Mouse (Mus musculus) CH12F3 (cell line): ENCODE measurements at regions not wholly inside any gene's neighbourhood (a gene's known extent, or its start where the extent isn't known, plus 50 kb on each side); places are given as distances from the start of the nearest gene placed in this dataset.
"Not testable (repeated sequence)": the region's sequence is repeated elsewhere in the genome, so short reads cannot be mapped to it uniquely, and the experiment has no call there.

Source experiments
- in situ Hi-C: fragments of 300-500 bp; cut with MboI; formaldehyde crosslinking; loops from 2 replicates; pipeline ENCODE4 v1.14.3; 2020; ENCODE audit warnings: low sequenced_read_pairs

DNA sequence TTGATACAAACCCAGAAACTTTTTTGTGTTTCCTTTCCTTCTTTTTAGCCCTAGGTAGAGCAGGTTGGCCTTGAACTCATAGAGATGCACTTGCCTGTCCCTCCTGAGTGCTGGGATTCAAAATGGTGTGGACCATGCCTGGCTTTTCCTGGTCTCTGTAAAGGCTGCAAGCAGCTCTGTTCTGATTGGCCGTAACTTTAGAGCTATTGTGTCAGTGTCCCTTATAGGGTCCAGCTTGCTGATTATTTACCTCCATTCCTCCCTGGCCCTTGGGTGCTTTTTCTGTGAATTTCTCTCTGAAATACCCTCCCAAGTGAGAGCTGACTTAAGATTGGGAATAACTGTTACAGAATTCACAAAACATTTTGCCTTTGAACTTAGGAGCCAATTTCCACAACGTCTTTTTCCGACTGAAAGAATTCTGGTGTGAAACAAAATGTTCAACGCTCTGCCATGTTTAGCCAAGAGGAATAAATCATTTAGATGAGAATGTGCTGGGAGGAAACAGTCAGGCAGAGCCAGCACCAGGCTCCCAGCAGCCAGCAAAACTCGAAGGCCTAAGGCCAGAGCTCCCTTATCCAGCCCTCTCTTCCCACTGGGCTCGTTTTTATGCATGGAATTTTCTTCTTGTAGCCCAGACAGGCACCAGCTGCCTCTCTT lies 180.0 kb upstream of the Pkdcc start:
- in situ Hi-C loops: loop anchor here (25.0 kb wide), 1 partner anchor 702 kb away; no protein-coding TSS in a partner anchor

DNA sequence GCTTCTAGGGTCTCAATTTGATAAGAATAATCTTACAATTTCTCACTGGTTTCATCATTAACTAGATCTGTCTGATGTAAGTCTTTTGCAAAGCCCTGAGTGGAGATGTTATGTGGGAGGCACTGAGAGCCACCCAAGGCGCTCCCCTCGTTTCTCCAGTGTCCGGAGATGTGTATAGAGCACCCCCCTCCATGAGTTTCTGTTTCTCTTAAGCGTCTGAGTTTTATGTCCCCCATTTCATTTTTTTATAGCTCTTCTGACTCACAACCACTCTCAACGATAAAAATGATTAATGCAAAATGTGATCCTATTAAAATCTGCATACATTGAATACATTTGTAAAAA lies 179.5 kb upstream of the Pkdcc start:
- in situ Hi-C loops: loop anchor here (25.0 kb wide), 1 partner anchor 702 kb away; no protein-coding TSS in a partner anchor

DNA sequence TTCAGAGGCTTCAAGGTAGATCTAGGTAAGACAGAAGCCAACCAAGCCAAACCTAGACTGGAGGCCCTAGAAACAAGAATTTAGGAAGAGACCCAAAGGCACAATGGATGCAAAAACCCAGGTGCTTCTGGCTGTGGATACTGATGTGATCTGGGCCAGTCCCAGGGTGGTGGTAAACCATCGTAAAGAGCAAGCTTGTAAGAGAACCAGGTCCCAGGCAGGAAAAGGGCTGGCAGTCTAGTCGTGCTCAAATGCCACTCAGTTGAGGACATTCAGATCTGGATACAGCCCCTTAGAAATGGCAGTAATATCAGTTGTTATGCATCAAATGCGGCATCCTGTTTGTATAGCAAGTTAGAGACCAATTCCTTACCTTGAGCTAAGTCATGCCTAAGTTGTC lies 175.5 kb upstream of the Pkdcc start:
- in situ Hi-C loops: loop anchor here (25.0 kb wide), 1 partner anchor 698 kb away; no protein-coding TSS in a partner anchor

DNA sequence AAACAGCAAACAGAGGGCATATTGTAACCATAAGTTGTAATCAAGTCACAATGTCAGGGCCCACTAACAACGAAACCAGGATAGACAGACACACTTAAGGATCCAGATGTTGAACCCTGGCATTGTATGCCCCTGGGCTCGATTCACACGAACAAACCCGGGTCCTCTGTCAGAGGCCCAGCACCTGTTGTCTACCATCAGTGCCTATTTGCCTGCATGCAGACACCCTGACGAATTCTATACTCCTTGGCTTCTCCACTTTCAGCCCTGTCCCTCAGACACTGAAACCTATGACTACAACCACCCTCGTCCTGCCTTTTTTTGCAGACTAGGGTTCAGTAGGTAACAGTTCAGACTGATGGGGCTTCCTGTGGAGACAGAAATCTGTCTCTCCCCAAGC lies 170.6 kb upstream of the Pkdcc start:
- in situ Hi-C loops: loop anchor here (5.0 to 25.0 kb wide), 2 partner anchors 208 to 693 kb away; no protein-coding TSS in a partner anchor

DNA sequence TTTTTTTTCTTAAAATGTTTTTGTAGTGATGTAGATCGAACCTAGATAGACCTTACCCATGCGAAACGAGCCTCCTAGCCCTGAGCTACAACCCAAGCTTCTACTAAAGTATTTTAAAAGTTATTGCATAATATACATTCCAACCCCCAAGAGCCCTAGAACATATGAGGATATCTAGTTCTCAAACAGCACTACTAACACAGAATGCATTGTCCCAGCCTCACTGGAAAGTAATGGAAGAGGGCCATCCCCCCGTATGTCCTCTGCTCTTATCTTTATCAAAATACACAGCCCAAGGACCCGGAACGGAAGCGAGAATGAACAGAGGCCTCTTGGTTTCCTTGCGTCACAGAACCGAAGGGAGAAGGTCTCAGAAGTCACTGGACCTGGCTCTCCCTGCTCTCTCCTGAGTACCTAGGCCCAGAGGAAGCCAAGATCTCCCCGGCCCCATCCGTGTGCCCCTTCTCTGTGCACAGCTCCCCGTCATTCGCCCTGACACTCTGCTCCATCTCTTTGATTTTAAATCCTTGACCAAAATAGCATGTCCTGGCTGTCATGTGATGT lies 165.0 kb upstream of the Pkdcc start:
- in situ Hi-C loops: loop anchor here (25.0 kb wide), 1 partner anchor 687 kb away; no protein-coding TSS in a partner anchor

DNA sequence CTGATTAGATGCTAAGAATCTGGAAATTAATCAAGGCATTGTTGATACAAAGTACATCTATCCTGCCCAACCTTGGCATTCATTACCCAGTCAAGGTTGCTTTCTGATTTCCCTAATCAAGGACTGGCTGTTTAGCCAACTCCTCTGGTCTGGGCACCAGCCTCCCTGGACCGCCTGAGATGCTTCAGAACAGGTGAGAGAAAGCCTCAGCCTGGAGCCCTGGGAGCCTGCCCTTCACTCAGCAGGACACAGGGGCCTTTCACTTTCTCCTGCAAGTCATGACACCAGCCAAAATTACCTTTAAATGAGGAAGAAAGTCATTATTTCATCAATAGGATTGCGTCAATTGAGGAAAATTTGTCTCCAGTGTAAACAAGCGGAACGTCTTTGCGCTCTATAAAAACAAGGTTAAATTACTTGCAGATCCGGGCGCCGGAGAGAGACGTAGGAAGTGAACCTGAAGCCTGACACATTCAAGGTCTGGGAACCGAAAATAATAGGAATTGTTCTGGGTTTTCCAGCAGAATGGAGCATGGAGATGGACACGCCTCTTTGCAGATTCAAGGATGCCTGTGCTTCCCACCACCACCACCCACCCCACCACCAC lies 164.4 kb upstream of the Pkdcc start:
- in situ Hi-C loops: no loop called here

DNA sequence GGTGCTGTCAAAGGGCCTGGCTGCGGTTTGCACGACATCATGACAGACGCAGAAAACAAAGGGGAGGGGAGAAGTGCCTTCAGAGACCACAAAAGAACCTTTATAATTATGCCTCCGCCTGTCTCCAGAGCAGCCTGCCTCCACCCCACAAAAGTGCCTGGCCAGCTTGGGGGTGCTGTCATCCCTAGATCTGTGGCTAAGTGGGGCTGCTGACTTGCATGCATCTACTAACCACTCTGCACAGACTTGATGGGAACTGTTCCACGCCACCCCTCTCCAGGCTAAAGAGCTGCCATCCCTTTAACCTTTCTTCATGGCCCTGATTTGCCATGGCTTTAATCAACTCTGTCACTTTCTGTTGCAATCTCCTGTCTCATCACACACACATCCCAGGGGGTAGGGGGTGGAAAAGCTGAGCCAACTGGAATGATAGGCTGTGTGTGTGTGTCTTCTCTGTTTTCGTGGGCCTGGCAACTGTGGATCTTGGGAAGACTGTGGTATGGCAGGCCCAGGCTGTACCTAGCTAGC lies 162.4 kb upstream of the Pkdcc start:
- in situ Hi-C loops: no loop called here

DNA sequence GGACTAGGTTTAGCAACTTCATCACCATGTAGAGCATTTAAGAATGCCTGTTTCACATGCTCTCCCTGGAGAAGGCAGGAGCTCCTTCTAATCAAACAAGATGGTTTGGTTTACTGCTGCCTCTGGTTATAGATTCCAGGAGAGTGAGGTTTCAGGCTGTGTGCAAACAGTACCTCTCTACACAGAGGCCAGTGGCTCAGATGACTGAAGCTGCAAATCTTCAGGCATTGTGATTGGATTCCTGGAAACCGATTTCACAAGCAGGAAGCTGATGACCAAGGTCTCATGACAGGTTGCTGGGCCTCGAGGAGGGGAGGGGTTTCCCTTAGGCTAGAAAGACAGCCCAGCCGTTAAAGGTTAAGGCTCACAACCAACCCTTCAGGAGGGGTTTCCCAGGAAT lies 157.3 kb upstream of the Pkdcc start:
- in situ Hi-C loops: no loop called here

DNA sequence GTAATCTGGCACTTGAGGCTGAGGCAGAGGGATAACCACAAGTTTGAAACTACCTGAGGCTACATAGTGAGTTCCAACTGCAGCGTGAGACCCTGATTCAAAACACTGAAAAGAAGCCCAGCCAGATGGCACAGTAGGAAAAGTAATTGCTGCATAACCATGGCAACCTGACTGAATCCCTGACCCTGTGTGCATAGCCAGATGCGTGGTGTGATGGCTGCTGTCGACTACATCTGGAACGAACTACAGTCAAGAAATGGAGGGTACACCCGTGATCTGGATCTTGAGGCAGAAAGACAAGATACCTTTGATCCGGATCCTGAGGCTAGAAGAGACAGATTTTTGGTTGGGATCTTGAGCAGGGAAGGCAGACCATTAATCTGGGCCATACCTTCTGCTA lies 153.2 kb upstream of the Pkdcc start:
- in situ Hi-C loops: no loop called here

DNA sequence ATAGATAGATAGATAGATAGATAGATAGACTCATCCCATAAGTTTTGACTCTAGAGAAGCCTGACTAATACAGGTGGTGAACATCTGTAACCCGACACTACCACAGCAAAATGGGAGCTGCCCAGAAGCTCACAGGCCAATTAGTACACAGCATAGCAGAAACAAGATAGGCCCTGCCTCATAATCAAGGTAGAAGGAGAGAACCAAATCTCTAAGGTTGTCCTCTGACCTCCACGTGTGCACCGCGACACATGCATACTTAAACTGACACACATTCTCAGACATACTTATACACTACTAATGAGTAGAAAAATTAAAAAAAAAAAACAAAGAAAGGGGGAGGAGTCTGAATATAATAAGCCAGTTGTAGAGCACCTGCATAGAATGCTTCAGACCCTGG lies 151.2 kb upstream of the Pkdcc start:
- in situ Hi-C loops: no loop called here

DNA sequence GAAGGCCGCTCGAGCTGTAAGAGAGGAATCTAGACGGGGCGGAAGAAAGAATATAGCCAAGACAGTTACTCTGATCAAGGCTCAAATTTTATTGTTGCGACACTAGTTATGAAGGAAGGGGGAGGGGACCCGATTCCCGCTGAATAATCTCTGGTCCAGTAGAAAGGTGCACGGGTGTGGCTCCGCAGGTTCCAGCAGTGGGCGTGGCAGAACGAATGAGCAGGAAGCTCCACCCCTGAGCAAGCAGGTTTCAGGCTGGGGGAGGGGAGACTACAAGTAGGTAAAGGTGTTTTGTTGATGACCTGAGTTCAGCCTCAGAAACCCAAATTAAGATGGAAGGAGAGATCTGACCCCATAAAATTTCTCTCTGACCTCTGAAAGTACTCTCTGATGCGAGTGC lies 150.7 kb upstream of the Pkdcc start:
- in situ Hi-C loops: not testable (repeated sequence)

DNA sequence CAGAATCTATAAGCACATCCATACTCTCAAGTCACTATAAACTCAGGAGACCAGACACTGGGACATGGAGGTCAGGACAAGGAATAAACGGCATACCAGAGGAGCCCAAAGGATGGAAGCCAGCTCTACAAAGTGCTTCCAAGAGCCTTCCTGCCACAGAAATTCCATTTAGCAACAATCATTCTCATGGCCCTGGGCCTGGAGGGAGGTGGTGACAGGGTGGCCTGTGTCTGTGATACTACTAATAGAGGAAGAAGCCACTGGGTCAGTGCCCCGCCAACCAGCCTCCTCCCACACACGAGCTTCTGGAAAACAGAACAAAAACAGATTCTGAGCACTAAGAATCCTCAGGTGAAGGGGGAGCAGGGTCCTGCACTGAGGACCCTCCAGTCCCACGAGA lies 145.8 kb upstream of the Pkdcc start:
- in situ Hi-C loops: no loop called here

DNA sequence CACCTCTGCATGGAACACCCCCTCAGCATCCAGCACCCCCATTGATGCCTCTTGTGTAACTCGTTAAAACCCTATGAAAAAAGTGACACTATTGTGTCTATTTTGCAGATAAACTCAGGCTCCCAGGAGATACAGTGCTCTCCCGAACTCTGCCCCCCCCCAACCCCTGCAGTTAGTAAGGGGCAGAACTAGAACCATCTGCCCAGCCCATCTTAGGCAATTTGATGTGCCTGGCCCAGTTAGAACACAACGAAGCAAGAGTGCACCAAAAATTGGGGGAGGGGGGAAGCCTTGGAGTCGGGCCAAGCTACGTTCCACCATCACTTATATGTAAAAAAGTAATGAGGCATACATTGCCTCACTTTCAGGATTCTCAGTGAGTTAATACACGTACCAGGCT lies 143.3 kb upstream of the Pkdcc start:
- in situ Hi-C loops: no loop called here

DNA sequence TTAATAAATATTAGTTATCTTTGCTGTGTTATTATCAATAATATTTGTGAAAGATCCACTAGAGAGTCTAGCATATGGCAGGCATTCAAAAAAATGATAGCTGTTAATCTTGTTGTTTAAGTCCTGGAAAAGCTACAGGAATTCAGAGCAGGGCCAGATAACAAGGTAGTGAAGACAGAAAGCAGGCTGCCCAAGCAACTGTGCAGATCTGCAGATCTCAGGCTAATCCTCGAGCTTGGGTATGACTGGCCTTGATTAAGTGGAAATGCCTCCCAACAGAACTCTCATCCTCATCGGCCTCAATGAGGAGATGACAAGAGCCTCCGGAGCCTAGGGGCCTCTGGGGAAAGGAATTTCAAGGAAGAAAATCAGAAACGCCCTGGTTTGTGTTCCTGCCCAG lies 142.9 kb upstream of the Pkdcc start:
- in situ Hi-C loops: no loop called here

DNA sequence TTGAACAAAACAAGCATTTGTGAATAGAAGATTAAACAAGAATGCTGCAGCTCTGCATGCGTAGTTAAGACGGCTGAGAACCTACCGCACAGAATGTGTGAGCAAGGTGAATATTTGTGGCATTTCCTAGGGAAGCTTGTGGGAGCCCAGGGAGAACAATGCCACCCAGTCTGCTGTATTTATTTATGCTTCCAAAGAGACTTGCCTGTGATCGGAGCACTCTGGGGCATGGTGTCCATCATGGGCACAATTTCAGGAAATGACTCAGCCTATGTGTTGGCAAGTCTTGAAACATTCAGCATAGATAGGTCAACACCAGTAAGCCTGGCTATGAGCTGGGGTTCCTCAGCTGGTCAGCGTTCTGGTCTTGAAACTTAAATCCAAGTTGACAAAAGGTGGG lies 140.2 kb upstream of the Pkdcc start:
- in situ Hi-C loops: no loop called here

DNA sequence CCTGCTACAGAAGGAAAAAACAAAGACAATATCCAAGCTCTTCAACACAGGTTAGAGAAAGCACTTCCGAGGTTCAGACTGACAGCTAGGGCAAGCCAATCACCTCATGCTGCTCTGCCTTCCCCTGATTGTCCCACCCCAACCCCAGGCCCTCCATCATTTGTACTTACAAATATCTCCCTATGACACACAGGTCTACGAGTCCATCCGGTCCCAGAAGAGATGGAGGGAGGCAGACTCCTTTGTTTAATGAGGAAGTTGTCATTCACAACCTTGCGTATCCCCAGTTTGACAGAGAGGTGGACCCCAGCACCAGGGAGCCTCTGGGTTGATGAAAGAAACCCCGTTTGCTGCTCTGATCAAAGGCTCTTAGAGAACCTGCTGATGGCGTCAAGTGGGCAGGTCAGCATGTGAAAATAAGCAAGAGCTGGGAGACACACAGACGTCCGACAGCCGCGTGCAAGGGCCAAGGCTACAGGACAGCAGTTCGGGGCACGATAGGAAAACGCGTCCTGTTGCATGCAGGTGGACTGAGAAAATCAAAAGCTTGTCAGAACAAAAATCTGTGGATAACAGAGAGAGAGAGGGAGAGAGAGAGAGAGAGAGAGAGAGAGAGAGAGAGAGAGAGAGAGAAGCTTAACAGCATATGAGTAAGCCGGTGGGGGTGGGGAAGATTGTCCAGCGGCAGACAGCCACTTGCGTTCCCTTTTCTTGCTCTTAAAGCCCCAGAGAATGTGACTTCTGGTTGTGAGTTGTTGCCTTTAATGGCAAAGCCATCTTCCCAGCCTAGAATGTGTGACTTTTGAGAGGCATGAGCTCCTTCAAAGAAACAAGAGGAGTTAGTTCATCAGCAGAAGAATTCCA lies 137.1 kb upstream of the Pkdcc start:
- in situ Hi-C loops: no loop called here

DNA sequence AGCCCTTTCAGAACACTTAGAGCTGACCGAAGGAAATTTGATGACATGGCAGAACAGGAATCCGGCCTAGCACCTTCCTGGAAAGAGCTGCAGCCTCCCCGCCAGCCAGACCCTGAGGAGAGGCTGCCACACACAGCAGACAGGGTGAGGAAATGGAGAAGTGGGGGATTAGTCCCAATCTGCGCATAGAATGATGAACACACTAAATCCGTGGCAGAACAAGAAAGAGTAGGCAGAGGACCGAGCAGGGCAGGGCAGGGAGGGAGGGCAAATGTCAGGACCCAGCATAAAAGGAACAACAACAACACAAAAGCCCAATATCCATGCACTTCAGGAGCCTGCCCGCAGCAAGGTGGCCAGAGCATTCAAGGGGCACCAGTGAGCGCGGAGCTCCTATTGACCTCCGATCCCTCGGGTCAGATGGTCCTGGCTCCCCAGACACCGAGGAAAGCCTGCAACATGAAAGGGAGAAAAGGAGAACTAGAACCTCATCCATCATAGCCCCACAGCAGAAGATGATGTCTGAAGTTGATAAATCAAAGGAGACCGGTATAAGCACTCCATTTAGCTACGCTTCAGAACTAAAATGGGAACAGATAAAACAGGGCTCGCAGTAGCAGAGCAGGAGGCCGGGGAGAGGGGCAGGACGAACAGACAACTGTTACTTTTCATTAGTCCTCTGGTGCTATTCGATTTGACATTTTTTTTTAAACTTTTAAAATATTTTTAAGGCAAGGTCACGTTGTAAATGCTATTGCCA lies 136.3 kb upstream of the Pkdcc start:
- in situ Hi-C loops: no loop called here

DNA sequence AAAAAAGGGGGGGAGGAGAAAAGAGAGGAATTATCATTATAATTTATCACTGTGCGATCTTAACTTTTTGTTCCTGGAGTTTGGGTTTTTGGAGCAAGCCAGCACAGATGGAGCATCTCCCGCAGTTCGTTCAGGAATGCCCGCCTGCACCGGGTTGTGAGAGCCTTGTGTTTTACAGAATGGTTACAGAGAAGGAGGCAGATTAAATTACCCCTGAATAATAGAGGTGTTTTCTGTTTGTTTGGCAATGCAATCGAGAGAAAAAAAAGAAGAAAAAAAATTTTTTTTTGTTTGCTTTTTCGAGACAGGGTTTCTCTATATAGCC lies 135.8 kb upstream of the Pkdcc start:
- in situ Hi-C loops: no loop called here

DNA sequence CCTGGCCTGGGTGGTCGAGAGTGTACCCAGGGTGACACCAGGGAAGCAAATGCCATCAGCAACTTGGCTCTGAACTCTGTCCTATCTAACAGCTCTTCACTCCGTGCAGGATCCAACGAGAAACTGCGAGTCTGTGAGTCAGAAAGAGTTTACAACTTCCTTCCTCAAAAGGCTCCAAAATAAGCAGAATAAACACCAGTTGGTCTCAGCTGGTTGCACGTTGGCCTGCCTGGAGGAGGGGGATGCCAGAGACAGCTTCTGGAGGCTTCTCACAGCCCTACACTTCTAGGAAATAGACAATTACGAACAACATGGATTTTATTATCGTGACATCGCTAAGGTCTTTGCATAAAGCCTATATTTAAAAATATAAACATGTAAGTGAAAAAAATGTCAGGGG lies 133.4 kb upstream of the Pkdcc start:
- in situ Hi-C loops: no loop called here

DNA sequence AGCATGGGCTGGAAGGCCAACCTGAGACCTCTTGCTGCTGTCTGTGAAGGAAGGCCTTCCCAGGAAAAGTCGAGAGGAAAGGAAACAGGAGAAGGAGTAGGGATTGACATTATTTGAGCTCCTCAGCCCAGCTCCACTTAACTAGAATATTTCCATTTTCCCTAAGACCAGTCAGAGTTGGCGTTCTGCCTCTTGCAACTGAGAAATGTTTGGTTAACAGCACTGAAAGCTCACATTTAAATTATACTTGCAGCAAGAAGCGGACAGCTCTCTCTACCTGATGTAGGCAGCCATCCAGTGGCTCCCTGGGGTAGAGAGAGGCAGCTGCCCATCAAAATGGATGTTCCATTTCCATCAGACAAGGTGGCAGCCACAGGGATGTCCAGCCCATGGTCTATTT lies 131.6 kb upstream of the Pkdcc start:
- in situ Hi-C loops: no loop called here
